Mouse (Mus musculus): ENCODE measurements around the gene Fuca1. TPM values are rescaled to one million over a fixed set of nuclear protein-coding genes. Genes with fewer than 3 reads are reported as not detected.
"Not testable (repeated sequence)": the region's sequence is repeated elsewhere in the genome, so short reads cannot be mapped to it uniquely, and the experiment has no call there.

Gene Fuca1
- total RNA-seq, 1 experiment from 2014 or later = 155 TPM

- no peak for ATAC-seq (replicated peaks in 1 of 2; ENCODE audit: insufficient read depth in 1 of 2, low FRiP score in 2 of 2, low TSS enrichment in 1 of 2, low read depth in 1 of 2, poor library complexity in 2 of 2, severe bottlenecking in 2 of 2)
Observed at GRCm38 (mm10) chr4:135962198-135962597, 41.7 kb downstream of the Fuca1 start.

GRCm38 (mm10) chr4:135962946-135963345 is 42.4 kb downstream of the Fuca1 start:
- ATAC-seq (replicated peaks in 1 of 2; ENCODE audit: insufficient read depth in 1 of 2, low FRiP score in 2 of 2, low TSS enrichment in 1 of 2, low read depth in 1 of 2, poor library complexity in 2 of 2, severe bottlenecking in 2 of 2) = no peak

DNA sequence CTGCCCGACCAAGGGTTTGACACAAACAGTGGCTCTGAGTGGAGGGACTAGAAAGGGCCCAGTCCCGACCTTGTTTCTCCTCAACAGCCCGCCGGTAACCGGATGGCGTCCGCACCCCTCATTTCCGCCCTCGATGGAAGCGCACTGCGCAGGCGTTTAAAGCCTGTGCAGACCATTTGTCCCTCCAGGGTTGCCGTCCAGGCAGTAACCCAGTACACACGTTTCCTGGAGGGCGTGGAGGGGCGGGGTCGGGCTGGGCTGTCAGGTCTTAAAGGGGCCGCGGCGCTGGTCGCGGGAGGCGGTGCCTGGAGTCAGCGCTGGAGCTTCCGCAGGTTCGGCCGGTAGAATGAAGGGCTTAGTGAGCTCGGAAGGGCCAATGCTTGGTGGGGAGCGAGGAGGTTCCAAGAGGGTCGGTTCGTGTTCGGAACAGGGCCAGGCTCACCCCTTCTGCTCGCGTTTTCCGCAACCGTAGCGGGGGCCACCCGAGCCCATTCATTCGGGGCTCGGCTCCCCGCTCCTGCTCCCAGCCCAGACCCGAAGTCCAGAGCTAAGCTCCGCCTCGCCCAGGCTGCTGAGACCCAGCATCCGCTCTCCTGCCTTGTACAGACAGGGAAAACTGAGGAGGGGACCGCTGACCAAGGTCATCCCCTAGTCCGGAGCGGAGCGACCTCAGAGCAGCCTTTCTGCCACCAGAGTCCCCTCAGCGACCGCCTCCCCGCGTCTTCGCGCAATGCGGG is 43.1 kb downstream of the Fuca1 start, which contains the start of gene Gale:
Gene Gale (plus strand): TSS at position 271 of the 737 bp plus-strand sequence.
- peak; percentile 77 to 88 for ATAC-seq (replicated peaks in 1 of 2; ENCODE audit: insufficient read depth in 1 of 2, low FRiP score in 2 of 2, low TSS enrichment in 1 of 2, low read depth in 1 of 2, poor library complexity in 2 of 2, severe bottlenecking in 2 of 2)

DNA sequence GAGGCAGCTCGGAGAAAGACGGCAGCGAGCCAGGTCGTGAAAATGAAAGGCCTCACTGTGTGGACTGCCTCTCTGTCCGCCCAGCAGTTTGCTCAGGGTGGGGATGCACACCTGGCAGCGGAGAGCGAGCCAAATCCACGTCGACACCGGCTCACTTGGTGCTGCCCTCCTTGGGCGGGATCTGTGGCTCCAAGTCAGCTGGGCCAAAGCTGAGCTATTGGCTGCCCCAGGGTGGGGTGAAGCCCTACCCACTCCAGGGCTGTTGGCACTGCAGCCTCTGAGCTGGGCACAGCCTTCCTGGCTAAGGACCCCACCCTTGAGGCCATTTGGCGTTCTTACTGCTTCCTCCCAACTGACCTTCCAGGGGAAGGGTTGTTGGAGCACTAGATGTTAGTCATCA is 43.9 kb downstream of the Fuca1 start:
- ATAC-seq (replicated peaks in 1 of 2; ENCODE audit: insufficient read depth in 1 of 2, low FRiP score in 2 of 2, low TSS enrichment in 1 of 2, low read depth in 1 of 2, poor library complexity in 2 of 2, severe bottlenecking in 2 of 2) = peak; percentile 23 to 25; a peak in 2 of 4 replicates

DNA sequence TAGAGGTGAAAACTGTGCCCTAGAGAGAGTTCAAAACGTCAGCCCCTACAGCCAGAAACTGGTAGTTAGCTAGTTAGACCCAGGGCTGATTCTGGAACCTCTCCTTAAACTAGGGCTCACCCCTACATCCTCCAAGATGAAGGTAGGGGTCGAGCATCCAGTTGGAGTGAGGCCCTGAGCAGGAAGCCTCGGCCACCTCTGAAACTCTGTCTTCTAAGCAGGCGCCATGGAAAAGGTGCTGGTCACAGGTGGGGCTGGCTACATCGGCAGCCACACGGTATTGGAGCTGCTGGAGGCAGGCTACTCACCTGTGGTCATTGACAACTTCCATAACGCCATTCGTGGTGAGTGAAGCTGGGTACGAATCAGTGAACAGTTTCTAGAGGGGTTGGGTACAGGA is 44.6 kb downstream of the Fuca1 start:
- no peak for ATAC-seq (replicated peaks in 1 of 2; ENCODE audit: insufficient read depth in 1 of 2, low FRiP score in 2 of 2, low TSS enrichment in 1 of 2, low read depth in 1 of 2, poor library complexity in 2 of 2, severe bottlenecking in 2 of 2)

- ATAC-seq (replicated peaks in 1 of 2; ENCODE audit: insufficient read depth in 1 of 2, low FRiP score in 2 of 2, low TSS enrichment in 1 of 2, low read depth in 1 of 2, poor library complexity in 2 of 2, severe bottlenecking in 2 of 2) = no peak
Observed at GRCm38 (mm10) chr4:135966283-135966682, 45.7 kb downstream of the Fuca1 start.

DNA sequence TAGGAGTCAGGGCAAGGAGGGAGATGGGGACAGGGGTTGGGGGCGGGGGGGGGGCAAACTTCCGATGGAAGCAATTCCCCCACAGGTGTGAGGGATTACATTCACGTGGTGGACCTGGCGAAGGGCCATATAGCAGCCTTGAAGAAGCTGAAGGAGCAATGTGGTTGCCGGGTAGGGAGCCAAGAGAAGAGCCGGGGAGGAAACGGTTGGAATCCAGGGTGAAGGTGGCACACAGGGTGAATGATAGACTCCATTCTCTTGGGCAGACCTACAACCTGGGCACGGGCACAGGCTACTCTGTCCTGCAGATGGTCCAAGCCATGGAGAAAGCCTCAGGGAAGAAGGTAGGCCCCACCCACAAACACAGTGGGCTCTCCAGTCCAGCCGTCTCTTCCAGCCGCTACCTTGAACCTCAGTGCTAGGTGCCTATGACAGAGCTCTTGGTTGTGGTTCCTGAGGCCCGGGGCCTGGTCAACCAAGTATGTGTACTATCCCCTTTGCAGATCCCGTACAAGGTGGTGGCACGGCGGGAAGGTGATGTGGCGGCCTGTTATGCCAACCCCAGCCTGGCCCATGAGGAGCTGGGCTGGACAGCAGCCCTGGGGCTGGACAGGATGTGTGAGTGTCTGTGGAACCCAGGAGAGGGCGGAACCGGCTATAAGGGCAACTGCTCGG is 46.7 kb downstream of the Fuca1 start:
- no peak for ATAC-seq (replicated peaks in 1 of 2; ENCODE audit: insufficient read depth in 1 of 2, low FRiP score in 2 of 2, low TSS enrichment in 1 of 2, low read depth in 1 of 2, poor library complexity in 2 of 2, severe bottlenecking in 2 of 2)

GRCm38 (mm10) chr4:135968271-135968869 is 47.8 kb downstream of the Fuca1 start:
- ATAC-seq (replicated peaks in 1 of 2; ENCODE audit: insufficient read depth in 1 of 2, low FRiP score in 2 of 2, low TSS enrichment in 1 of 2, low read depth in 1 of 2, poor library complexity in 2 of 2, severe bottlenecking in 2 of 2) = no peak

- ATAC-seq (replicated peaks in 1 of 2; ENCODE audit: insufficient read depth in 1 of 2, low FRiP score in 2 of 2, low TSS enrichment in 1 of 2, low read depth in 1 of 2, poor library complexity in 2 of 2, severe bottlenecking in 2 of 2) = no peak
Observed at GRCm38 (mm10) chr4:135969070-135969750, 48.7 kb downstream of the Fuca1 start.

DNA sequence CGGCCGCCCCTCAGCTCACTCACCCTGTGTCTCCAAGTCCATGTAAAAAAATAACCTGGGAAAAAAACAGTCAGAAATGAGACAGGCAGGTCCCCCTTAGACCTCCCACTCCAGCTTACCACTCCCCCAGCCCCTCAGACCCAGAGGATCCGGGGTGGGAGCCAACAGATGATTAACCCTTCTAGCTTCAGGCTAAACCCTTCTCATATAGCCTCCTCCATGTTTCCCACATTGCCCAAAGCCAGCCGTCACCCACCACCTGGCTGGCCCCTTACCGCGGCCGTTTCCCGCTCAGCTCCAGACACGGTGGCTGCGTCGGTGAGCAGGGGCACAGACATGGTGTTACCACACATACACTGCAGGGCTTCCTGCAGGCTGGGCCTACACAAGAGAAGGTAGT is 50.0 kb downstream of the Fuca1 start:
- no peak for ATAC-seq (replicated peaks in 1 of 2; ENCODE audit: insufficient read depth in 1 of 2, low FRiP score in 2 of 2, low TSS enrichment in 1 of 2, low read depth in 1 of 2, poor library complexity in 2 of 2, severe bottlenecking in 2 of 2)

DNA sequence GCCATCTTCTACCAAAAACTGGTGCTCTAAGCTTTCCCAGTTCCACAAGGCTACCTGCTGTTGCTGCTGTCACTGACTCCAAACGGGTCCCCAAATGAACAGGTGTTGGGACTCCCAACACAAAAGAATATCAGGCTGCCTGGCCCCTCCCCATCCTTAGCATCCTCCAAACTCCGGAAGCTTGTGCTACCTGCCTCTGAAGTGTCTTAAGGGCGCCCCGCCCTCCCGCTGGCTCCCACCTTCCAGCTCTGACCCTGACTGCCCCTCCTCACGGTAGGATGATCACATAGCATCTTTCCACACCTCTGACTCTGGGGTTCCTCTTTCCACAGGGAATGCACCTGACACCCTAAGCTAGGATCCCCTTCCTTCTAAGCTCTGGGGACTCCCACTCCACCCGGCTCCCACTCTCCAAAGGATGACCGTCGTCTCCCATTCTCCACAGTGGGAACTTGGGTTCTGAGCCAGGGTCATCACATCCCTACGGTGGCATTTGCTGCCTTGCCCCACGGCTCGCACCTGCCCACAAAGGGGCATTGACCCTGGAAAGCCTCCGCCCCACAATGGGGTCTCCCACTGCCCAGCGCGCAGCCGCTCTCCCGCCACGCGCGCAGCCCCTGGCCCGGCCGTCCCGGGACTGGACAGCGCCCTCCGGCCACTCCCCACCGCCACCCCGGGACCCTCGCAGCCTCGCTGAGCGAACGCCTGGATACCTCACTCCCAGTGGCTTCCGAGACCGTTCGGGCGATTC is 51.4 kb downstream of the Fuca1 start:
- peak in 1 of 2 experiments; percentile 52; a peak in 2 of 4 replicates for ATAC-seq (replicated peaks in 1 of 2; ENCODE audit: insufficient read depth in 1 of 2, low FRiP score in 2 of 2, low TSS enrichment in 1 of 2, low read depth in 1 of 2, poor library complexity in 2 of 2, severe bottlenecking in 2 of 2)

GRCm38 (mm10) chr4:135972556-135972906 is 52.0 kb downstream of the Fuca1 start, which contains the start of gene Lypla2:
Lypla2 (minus strand) TSS chr4:135972626.
- ATAC-seq (replicated peaks in 1 of 2; ENCODE audit: insufficient read depth in 1 of 2, low FRiP score in 2 of 2, low TSS enrichment in 1 of 2, low read depth in 1 of 2, poor library complexity in 2 of 2, severe bottlenecking in 2 of 2) = peak; percentile 40 to 63; a peak in 3 of 4 replicates

DNA sequence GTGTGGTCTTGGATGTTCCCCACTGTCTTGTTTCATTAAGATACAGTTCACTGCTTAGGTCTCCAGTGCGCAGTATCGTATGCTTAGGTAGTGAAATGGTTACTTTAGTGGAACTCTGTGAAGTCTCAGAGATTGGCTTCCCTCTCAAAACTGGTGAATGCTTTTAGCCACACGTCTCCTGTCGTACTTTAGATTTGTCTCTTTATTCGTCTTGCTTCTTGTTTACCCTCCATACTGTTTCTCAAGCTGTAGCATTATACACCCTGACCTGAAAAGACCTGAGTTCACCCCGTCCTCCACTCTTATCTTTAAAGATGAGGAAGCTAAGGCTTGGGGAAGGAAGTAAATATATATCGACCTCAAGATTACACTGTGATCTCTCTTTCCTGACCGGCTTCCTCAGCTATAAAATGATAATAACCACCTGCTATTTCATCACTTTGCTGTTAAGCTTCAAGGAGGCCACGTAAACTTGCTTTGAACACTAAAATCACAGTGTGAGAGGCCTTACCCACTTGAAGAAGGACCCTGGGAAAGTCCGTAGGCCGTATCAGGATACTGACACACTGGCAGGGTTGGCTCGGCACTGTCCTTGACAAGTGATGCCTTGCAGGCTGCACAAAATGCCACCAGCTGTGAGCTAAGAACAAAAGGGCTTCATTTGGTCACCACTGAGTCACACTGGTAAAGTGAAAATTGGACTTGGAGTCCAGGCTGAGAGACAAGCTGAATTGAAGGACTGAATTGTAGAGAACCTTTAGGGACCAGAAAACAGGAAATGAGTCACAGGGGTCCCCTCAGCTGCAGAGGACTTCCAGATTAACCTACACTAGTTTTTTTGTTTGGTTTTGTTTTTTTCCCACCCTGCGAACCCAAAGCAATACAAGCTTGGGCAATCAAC is 52.6 kb downstream of the Fuca1 start:
- no peak for ATAC-seq (replicated peaks in 1 of 2; ENCODE audit: insufficient read depth in 1 of 2, low FRiP score in 2 of 2, low TSS enrichment in 1 of 2, low read depth in 1 of 2, poor library complexity in 2 of 2, severe bottlenecking in 2 of 2)

- ATAC-seq (replicated peaks in 1 of 2; ENCODE audit: insufficient read depth in 1 of 2, low FRiP score in 2 of 2, low TSS enrichment in 1 of 2, low read depth in 1 of 2, poor library complexity in 2 of 2, severe bottlenecking in 2 of 2) = no peak
Observed at GRCm38 (mm10) chr4:135976146-135976545, 55.6 kb downstream of the Fuca1 start.

DNA sequence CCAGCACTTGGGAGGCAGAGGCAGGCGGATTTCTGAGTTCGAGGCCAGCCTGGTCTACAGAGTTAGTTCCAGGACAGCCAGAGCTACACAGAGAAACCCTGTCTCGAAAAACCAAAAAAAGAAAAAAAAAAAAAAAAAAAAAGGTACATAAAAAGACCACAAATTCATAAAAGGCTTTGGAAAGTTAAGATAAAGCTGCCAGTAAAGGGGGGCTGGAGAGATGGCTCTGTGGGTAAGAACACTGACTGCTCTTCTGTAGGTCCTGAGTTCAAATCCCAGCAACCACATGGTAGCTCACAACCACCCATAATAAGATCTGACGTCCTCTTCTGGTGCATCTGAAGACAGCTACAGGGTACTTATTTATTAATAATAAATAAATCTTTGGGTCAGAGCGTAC is 59.7 kb downstream of the Fuca1 start:
- ATAC-seq (replicated peaks in 1 of 2; ENCODE audit: insufficient read depth in 1 of 2, low FRiP score in 2 of 2, low TSS enrichment in 1 of 2, low read depth in 1 of 2, poor library complexity in 2 of 2, severe bottlenecking in 2 of 2) = not testable (repeated sequence)

- ATAC-seq (replicated peaks in 1 of 2; ENCODE audit: insufficient read depth in 1 of 2, low FRiP score in 2 of 2, low TSS enrichment in 1 of 2, low read depth in 1 of 2, poor library complexity in 2 of 2, severe bottlenecking in 2 of 2) = peak in 1 of 2 experiments; percentile 21; a peak in 1 of 4 replicates
Observed at GRCm38 (mm10) chr4:135981524-135982063, 61.1 kb downstream of the Fuca1 start.

Data from hematopoietic stem cell, adult 5-6 weeks (primary cell).